Mouse (Mus musculus): ENCODE data around the gene Ube2q2. TPM values are rescaled to one million over a fixed set of nuclear protein-coding genes. Genes with fewer than 3 reads are reported as not detected.
"Not testable (repeated sequence)": the region's sequence is repeated elsewhere in the genome, so short reads cannot be mapped to it uniquely, and the experiment has no call there.

Ube2q2 gene
- total RNA-seq, 2 experiments from 2014 or later: 56.0 to 57.2 TPM

- DNase-seq (ENCODE audit: extremely low spot score in 1 of 2, low spot score in 1 of 2): no peak
Measured at GRCm38 (mm10) chr9:55236235-55237165, 87.8 kb downstream of the Ube2q2 start.

GRCm38 (mm10) chr9:55240852-55241251 lies 92.2 kb downstream of the Ube2q2 start:
- DNase-seq (ENCODE audit: extremely low spot score in 1 of 2, low spot score in 1 of 2): no peak

DNA sequence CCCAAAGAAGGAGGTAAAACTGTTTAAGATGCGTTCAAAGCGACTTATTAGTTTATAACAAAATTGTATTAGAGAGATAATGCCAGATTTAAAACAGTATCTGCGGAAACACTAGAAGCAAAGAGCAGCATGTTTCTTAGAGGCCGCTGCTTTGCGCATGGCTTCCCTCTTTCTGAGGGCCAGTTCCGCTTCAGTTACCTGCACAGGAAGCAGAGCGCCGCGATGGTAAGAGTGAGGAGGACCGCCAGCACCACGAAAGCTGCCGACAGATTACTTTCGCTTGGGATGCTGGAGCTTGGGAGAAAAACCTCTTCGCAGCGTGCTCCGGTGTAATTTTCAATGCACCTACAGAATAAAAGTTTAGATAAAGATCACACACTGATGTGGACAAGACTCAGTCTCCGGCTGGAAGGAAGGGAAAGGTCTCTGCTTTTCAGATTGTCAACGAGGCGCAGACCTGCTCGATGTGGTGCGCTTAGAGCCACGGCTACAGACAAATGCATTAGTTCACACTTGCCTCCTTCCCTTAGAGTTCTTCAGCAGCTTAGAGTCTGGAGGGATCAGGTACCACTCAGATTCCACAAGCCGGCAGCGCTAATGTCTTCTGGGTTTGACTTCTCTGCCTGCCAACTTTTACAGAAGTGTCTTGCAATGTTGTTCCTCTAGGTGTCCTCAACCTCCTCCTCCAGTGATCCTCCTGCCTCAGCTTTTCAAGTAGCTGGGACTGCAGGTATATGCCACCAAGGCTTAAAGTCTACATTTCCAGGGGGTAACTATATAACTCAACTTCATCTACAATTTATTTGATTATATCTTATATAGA lies 93.4 kb downstream of the Ube2q2 start:
- no peak for DNase-seq (ENCODE audit: extremely low spot score in 1 of 2, low spot score in 1 of 2)

GRCm38 (mm10) chr9:55243280-55243679 lies 94.6 kb downstream of the Ube2q2 start:
- no peak for DNase-seq (ENCODE audit: extremely low spot score in 1 of 2, low spot score in 1 of 2)

GRCm38 (mm10) chr9:55244079-55244478 lies 95.4 kb downstream of the Ube2q2 start:
- no peak for DNase-seq (ENCODE audit: extremely low spot score in 1 of 2, low spot score in 1 of 2)

DNA sequence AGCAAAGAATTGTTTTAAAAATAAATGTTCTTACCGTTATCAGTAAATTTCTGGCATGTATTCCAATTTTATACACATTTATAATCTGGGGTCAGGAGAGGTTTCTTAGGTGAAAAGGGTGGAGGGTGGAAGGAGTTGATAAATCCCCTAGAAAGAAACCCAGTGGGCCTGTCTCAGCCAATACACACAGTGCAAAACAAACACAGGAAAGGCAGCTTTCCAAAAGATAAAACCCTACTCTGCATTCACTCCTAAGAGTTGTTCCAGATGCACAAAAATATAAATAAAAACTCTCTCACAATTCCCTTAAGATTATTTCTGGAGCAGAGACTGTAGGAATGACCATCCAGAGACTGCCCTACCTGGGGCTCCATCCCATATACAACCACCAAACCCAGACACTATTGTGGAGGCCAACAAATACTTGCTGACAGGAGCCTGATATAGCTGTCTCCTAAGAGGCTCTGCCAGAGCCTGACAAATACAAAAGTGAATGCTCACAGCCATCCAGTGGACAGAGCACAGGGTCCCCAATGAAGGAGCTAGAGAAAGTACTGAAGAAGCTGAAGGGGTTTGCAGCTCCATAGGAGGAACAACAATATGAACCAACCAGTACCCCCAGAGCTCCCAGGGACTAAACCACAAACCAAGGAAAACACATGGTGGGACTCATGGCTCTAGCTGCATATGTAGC lies 96.5 kb downstream of the Ube2q2 start:
- DNase-seq (ENCODE audit: extremely low spot score in 1 of 2, low spot score in 1 of 2): not testable (repeated sequence)

- DNase-seq (ENCODE audit: extremely low spot score in 1 of 2, low spot score in 1 of 2): no peak
Measured at GRCm38 (mm10) chr9:55246440-55246839, 97.8 kb downstream of the Ube2q2 start.

DNA sequence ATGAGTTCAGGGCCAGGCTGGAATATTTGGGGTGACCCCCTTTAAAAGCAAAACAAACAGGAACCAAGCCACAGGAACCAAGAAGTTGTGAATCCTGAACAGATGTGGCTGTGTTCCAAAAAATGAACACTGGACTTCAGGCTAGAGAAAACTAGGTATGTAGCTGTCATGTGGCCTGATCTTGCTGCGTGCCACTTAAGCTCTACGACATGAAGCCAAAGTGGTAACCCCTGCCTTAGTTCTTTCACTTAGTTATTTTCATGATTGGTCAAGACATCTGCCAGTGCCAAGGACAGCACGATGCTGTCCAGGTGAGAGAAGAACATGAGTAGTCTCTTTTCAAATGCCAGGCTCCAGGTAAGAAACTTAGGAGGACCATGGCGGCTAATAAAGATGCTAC lies 98.3 kb downstream of the Ube2q2 start:
- no peak for DNase-seq (ENCODE audit: extremely low spot score in 1 of 2, low spot score in 1 of 2)

DNA sequence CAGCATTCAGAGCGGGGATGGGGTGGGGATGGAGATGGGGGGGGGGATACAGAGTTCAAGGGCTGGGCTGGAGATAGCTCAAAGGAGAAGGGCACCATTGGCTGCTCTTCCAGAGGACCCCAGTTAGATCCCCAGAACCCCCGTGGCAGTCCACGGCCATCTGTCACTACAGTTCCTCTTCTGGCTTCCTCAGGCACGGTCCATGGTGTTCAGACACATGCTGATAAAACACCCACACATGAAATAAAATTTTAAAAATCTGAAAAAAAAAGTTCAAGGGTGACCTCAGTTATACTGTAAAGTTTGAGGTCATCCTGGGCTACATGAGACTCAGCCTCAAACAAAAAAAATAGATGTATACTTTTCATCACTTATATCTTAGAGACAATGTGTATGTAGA lies 99.8 kb downstream of the Ube2q2 start:
- no peak for DNase-seq (ENCODE audit: extremely low spot score in 1 of 2, low spot score in 1 of 2)

- no peak for DNase-seq (ENCODE audit: extremely low spot score in 1 of 2, low spot score in 1 of 2)
Measured at GRCm38 (mm10) chr9:55250595-55251247, 102.1 kb downstream of the Ube2q2 start.

DNA sequence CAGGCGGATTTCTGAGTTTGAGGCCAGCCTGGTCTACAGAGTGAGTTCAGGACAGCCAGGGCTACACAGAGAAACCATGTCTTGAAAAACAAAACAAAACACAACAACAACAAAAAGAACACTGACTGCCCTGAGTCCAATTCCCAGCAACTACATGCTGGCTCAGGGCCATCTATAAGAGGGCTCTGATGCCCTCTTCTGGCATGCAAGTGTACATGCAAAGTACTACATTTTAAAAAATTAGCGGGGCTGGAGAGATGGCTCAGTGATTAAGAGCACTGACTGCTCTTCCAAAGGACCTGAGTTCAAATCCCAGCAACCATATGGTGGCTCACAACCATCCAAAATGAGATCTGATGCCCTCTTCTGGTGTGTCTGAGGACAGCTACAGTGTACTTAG lies 103.4 kb downstream of the Ube2q2 start:
- not testable (repeated sequence) for DNase-seq (ENCODE audit: extremely low spot score in 1 of 2, low spot score in 1 of 2)

DNA sequence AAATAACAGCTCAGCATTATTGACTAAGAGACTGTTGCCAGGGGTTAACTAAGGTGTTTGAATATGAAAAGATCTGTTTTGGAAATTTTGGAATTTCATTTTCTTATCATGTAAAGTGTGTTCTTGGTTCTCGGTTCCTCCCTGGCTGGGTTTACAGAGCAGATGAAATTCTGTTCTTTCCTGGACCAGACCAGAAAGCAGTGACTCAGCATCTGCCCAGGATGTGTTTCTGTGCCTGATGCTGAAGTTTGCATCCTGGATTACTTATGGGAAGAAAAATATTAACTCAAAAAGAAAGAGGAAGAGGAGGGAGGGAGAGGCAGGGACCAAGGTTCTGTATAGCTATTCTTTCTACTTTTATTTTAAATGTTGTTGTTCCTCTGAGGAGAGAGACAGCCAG lies 105.2 kb downstream of the Ube2q2 start:
- no peak for DNase-seq (ENCODE audit: extremely low spot score in 1 of 2, low spot score in 1 of 2)

DNA sequence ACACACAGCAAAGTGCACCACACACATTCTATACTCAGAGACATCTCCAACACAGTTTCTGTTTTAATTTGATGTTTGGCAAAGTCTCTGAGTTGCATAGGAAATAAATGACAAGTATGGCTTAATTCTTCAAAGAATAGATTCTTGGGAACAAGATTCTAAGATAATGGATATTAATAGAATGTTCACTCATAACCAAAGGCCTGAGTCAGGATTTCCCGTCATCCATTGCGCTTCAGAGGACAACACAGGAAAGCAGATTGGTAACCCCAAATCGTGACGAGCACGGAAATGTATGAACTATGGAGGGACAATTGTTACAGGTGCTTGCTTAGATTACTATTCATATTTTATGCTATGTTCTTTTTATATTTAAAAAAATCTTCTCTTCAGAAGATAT lies 106.4 kb downstream of the Ube2q2 start:
- DNase-seq (ENCODE audit: extremely low spot score in 1 of 2, low spot score in 1 of 2): no peak

GRCm38 (mm10) chr9:55255604-55256003 lies 107.0 kb downstream of the Ube2q2 start:
- DNase-seq (ENCODE audit: extremely low spot score in 1 of 2, low spot score in 1 of 2): no peak

GRCm38 (mm10) chr9:55257105-55257504 lies 108.5 kb downstream of the Ube2q2 start:
- no peak for DNase-seq (ENCODE audit: extremely low spot score in 1 of 2, low spot score in 1 of 2)

Other genes starting within 250 kb of the Ube2q2 start
- 1 to 10 TPM; 2.1 to 2.5 TPM for gene Hykk, start 231.6 kb upstream of the Ube2q2 start, total RNA-seq (2021)
- 100 to 1,000 TPM; 130 to 137 TPM for gene Psma4, start 198.1 kb upstream of the Ube2q2 start, total RNA-seq (2021)
- gene AY074887, start 197.9 kb upstream of the Ube2q2 start, total RNA-seq (2021): not detected
- gene Chrna5, start 168.0 kb upstream of the Ube2q2 start, total RNA-seq (2021): 10 to 100 TPM in 1 of 2 experiments, 1 to 10 TPM in 1; 10.0 TPM
- under 1 TPM; 0.28 to 0.34 TPM for gene Chrna3, start 122.3 kb upstream of the Ube2q2 start, total RNA-seq (2021)
- gene Chrnb4, start 100.1 kb upstream of the Ube2q2 start, total RNA-seq (2021): under 1 TPM in 1 of 2 experiments, not detected in 1; 0.20 TPM
- gene Fbxo22, start 60.1 kb downstream of the Ube2q2 start, total RNA-seq (2021): 10 to 100 TPM; 32.2 to 37.4 TPM
- 1 to 10 TPM in 1 of 2 experiments, under 1 TPM in 1; 0.47 to 1.1 TPM for gene Nrg4, start 178.0 kb downstream of the Ube2q2 start, total RNA-seq (2021)
- 1 to 10 TPM; 5.3 to 6.9 TPM for gene Tmem266, start 178.1 kb downstream of the Ube2q2 start, total RNA-seq (2021)